Mouse (Mus musculus) layer of hippocampus, adult 8-10 months (tissue): ENCODE data around the gene Krt19. TPM values are rescaled to one million over a fixed set of nuclear protein-coding genes. Genes with fewer than 3 reads are reported as not detected.

Experiments used
- DNase-seq, 2 experiments: peaks; one replicate each; pipeline ENCODE4 v3.0.0; 2022; ENCODE audit warnings: low spot score in 2 of 2
- total RNA-seq, 4 experiments: library from RNA; stranded (reverse); gene quantifications; 2 replicates each; pipeline ENCODE4 v1.2.4; 2022

The Krt19 gene
- total RNA-seq, result under 1 TPM in 3 of 4 experiments, not detected in 1; 0.22 to 0.59 (median 0.43) TPM

- DNase-seq, result no peak
Measured at GRCm38 (mm10) chr11:100148615-100149330, at the start of gene Krt19. Gene Krt19, minus strand, starts transcription at chr11:100148665.

- DNase-seq, result peak; percentile 28 to 30
Measured at GRCm38 (mm10) chr11:100192992-100193391, 44.5 kb upstream of the Krt19 start, which contains the start of gene Krt9. Gene Krt9, minus strand, starts transcription at chr11:100193246.

- no peak for DNase-seq
Measured at GRCm38 (mm10) chr11:100191820-100192219, 43.4 kb upstream of the Krt19 start.

- no peak for DNase-seq
Measured at GRCm38 (mm10) chr11:100186736-100187135, 38.3 kb upstream of the Krt19 start.

- no peak for DNase-seq
Measured at GRCm38 (mm10) chr11:100181725-100182124, 33.3 kb upstream of the Krt19 start.

- no peak for DNase-seq
Measured at GRCm38 (mm10) chr11:100179260-100179659, 30.8 kb upstream of the Krt19 start.

GRCm38 (mm10) chr11:100178307-100178706 lies 29.8 kb upstream of the Krt19 start:
- peak in 1 of 2 experiments; percentile 32 for DNase-seq

- no peak for DNase-seq
Measured at GRCm38 (mm10) chr11:100176791-100177190, 28.3 kb upstream of the Krt19 start.

GRCm38 (mm10) chr11:100168765-100169762 lies 20.6 kb upstream of the Krt19 start:
- DNase-seq, result peak; percentile 59 to 80

GRCm38 (mm10) chr11:100168071-100168470 lies 19.6 kb upstream of the Krt19 start:
- no peak for DNase-seq

- no peak for DNase-seq
Measured at GRCm38 (mm10) chr11:100164392-100164791, 15.9 kb upstream of the Krt19 start.

- no peak for DNase-seq
Measured at GRCm38 (mm10) chr11:100157908-100158477, 9.5 kb upstream of the Krt19 start.

- DNase-seq, result no peak
Measured at GRCm38 (mm10) chr11:100157331-100157730, 8.9 kb upstream of the Krt19 start.

GRCm38 (mm10) chr11:100155497-100156255 lies 7.2 kb upstream of the Krt19 start:
- DNase-seq, result no peak

GRCm38 (mm10) chr11:100147566-100148353 lies 705 bp downstream of the Krt19 start:
- no peak for DNase-seq

GRCm38 (mm10) chr11:100145858-100146560 lies 2.5 kb downstream of the Krt19 start:
- no peak for DNase-seq

GRCm38 (mm10) chr11:100145104-100145503 lies 3.4 kb downstream of the Krt19 start:
- DNase-seq, result no peak

- no peak for DNase-seq
Measured at GRCm38 (mm10) chr11:100140966-100141365, 7.5 kb downstream of the Krt19 start.

- no peak for DNase-seq
Measured at GRCm38 (mm10) chr11:100139391-100139790, 9.1 kb downstream of the Krt19 start.
